Mouse (Mus musculus): Measurements from ENCODE around the gene Ccer2.

Gene Ccer2

GRCm38 (mm10) chr7:28791706-28792105 lies 35.7 kb downstream of the Ccer2 start:
- DNase-seq (ENCODE audit: low spot score), result no peak

DNA sequence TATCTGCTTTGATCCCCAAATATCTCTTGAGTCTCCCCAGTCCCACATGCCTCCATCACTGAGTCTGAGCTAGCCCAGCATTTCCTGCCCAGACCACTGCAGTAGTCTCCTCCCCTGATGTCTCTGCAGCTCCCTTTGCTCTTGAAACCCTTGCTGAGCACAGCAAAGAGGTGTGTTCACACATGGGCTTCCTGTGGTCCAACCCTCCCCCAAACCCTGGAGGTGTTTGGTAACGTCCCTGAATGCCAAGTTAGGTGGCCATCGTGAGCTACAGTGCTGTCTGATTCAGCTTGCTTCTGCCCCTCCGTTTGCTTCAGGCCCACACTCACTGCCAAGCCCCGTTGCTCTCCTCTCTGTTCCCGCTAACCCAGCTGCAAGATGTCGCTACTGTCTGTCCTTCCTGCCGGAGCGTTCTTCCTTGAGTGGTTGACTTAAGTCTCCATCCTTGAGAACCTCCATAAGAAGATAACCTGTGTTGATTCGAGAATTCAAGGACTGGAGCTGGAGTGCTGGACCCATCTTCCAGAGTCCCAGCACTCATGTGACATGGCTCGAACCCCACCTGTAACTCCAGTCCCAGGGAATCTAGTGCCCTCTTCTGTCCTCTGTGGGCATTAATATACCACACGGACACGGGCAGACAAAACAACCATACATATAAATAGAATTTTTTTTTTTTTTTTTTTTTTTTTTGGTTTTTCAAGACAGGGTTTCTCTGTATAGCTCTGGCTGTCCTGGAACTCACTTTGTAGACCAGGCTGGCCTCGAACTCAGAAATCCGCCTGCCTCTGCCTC lies 36.6 kb downstream of the Ccer2 start:
- DNase-seq (ENCODE audit: low spot score), result no peak

DNA sequence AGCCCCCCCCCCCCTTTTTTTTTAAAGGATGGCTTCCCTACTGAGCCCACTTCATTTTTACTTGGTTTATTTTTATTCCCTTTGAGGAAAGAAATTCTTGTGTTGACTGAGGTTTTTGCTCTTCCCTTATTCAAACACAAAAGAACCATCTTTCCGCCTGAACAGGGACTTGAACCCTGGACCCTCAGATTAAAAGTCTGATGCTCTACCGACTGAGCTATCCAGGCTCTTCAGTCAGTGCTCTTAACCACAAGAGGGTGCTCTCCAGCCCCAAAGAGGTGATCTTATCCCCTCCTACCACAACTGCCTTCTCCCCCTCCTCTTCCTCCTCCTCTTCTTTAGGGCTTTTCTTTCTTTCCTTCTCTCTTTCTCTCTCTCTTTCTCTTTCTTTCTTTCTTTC lies 37.9 kb downstream of the Ccer2 start:
- DNase-seq (ENCODE audit: low spot score), result no peak

GRCm38 (mm10) chr7:28794496-28794895 lies 38.5 kb downstream of the Ccer2 start:
- no peak for DNase-seq (ENCODE audit: low spot score)

DNA sequence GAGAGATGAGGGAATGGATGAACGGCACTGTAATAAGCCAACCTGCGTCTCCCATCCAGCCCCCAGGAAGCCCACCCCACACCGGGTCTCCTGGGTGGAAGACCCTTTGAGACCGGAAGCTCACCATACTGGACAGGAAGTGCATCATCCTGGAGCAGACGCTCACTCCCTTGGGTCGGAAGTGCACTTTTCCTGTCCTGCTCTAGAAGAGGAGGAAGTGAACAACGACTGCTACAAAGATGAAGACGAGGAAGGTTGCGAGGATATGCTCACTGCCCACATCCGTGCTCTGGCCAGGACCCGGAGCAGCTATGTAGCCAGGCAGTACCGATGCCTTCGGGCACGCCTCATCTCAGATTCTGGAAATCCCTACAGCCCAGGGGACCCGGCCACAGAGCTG lies 39.9 kb downstream of the Ccer2 start:
- DNase-seq (ENCODE audit: low spot score), result no peak

DNA sequence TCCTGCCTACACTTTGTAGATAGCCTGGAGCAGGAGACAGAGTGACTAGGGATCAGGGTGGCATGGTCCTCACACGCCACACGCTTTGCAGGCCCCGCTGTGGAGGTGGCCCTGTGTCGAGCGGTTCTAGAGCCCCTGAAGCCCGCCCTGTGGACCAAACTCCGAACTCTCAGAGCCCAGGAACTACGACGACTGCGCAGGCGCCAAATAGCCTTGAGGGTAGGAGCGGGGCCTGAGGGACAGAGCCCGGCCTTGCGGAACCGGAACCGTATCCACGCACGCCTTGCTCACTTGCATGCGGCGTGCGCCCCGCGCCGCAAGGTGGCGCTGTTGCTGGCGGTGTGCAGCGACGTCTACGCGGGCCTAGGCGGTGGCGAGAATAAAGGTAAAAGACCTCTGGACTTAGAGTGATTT lies 40.6 kb downstream of the Ccer2 start:
- no peak for DNase-seq (ENCODE audit: low spot score)

DNA sequence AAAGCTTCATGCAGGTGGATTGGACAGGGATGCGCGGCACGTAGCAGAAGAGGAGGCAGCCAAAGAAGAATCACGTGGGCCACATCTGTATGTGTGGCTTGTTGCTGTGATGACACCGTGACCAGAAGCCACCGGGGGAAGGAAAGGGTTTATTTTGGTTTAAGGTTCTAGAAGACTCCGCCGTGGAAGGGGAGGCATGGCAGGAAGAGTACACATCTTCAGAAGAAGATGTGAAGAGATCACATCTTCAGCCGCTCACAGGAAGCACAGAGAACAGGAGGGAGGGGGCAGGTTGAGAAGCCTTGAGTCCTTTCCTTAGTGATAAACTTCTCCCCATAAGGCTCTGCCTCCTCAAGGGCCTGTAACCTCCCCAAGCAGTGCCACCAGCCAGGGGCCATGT lies 44.0 kb downstream of the Ccer2 start:
- DNase-seq (ENCODE audit: low spot score), result no peak

DNA sequence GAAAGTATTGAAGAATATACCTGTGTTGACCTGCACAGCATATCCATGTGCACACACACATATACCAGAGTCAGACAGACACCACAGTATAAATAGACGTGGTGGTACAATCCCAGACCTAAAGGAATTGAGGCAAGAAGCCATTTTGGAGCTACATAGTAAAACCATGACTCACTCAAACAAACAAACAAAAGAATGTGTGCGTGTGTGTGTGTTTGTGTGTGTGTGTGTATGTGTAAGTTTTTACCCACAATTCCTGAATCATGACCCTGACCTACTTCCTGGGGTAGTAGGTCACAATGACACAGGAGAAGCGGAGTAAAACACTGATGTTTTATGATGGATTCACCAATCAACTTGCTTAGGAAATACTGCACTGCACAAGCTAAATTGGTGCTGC lies 45.5 kb downstream of the Ccer2 start:
- DNase-seq (ENCODE audit: low spot score), result no peak

GRCm38 (mm10) chr7:28801901-28802670 lies 46.1 kb downstream of the Ccer2 start:
- no peak for DNase-seq (ENCODE audit: low spot score)

GRCm38 (mm10) chr7:28802846-28803588 lies 47.0 kb downstream of the Ccer2 start:
- DNase-seq (ENCODE audit: low spot score), result no peak

GRCm38 (mm10) chr7:28803756-28804155 lies 47.8 kb downstream of the Ccer2 start:
- DNase-seq (ENCODE audit: low spot score), result no peak

- no peak for DNase-seq (ENCODE audit: low spot score)
Observed at GRCm38 (mm10) chr7:28806869-28807268, 50.9 kb downstream of the Ccer2 start.

DNA sequence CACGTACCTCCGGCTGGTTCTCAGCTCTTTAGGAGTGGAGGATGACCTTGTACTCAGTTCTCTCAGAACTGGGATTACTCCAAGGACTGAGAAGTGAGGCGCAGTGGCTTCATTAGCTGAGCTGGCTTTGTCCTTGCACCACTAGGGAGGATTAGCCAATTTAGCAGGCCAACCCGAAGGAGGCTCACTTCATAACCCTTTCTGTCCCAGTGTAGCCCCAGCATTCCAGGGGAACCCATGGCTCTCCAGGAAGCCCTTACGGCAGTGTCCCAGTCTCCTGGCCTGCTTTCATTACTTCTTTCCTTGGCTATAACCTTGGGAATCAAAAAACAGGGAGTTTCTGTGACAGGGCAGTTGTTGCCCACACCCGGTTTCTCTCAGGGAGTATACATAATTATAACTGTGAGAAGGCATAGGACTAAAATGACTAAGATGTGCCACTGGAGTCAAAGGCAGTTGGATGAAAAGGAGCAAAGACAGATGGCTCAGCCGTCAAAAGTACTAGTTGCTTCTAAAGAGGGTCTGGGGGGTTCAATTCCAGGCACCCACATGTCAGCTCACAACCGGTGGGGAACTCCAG lies 51.8 kb downstream of the Ccer2 start:
- DNase-seq (ENCODE audit: low spot score), result no peak

DNA sequence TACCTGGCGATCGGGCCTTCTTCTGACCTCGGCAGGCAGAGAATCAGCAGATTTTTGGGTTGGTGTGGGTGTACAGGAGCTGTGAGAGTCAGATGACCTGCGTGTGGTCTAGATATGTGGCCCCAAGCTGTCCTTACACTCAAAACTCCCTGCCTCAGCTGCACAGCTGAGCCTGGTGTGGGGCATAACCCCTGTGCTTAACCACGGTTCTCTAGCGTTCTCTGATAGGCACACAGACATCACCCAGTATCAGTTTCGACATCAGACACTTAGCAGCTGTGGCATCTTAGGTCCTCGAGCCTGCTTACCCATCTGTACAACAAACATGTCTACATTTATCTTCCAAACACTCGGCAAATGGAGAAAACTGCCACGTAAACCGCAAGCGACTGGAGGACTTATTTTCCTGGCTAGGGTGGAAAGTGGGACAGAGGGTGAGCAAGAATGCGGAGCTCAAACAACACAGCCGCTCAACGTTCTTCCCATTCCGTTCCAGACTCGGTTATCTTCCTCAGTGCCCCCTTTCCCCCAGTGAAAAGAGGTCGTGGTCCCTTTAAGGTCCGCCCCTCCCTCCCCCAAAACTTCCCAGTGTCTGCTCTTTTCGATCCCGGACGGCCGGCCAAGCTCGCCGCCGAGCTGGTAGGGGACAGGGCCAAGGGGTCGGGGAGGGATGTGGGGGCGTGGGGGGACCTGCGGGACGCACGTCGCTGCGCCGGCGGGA lies 52.4 kb downstream of the Ccer2 start, which contains the start of gene Hnrnpl:
TSS of gene Hnrnpl (plus strand) at position 321 of the 721 bp plus-strand sequence.
- DNase-seq (ENCODE audit: low spot score), result peak; percentile 32
